Mouse (Mus musculus) small intestine, adult 2 months (tissue): Measurements from ENCODE around the gene Carhsp1.

Source experiments
- CTCF ChIP-seq: fragments of 200-500 bp; IDR thresholded peaks from 2 replicates; pipeline ENCODE4 v1.5.1; 2012; ENCODE audit warnings: low read depth, mild to moderate bottlenecking, control low read depth, inconsistent platforms, low read length, moderate library complexity, mixed read lengths; ENCODE audit not compliant: insufficient replicate concordance, insufficient read length; ENCODE audit errors: extremely low read depth
- POLR2A ChIP-seq: fragments of 200-500 bp; IDR thresholded peaks from 2 replicates; pipeline ENCODE4 v1.6.1; 2012; ENCODE audit warnings: low read depth, mild to moderate bottlenecking, control low read depth, inconsistent platforms, low read length, moderate library complexity

DNA sequence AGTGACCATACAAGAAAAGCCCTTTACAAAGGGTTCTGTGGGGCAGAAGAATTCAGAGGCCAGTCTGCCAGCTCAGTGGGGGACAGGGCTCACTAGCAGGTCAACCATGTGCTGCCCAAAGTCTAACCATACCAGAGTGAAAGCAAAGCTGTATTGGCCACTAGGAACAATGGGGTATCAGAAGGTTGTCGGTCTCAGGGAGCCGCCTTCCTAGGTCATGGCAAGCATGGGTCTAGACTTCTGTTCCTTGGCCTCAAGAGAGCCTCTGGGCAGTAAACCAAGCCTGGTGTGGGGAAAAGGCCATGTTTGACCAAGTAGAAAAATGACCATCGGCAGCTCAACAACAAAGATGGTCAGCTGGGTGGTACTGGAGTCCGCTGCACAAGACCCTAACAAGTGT is 13.2 kb downstream of the Carhsp1 start:
- TF ChIP-seq POLR2A (no peak), CTCF (no peak)
